Mouse (Mus musculus) liver, embryonic 13.5 days (tissue): ENCODE measurements around the gene Fam49a. TPM values are rescaled to one million over a fixed set of nuclear protein-coding genes. Genes with fewer than 3 reads are reported as not detected.
"Not testable (repeated sequence)": the region's sequence is repeated elsewhere in the genome, so short reads cannot be mapped to it uniquely, and the experiment has no call there.

ENCODE experiments used
- ATAC-seq: fragments of 200-750 bp; cut with Nextera tagmentation; 2 replicates; pipeline ENCODE4 v1.8.0; 2017; ENCODE audit warnings: low read depth, mild to moderate bottlenecking, moderate number of reproducible peaks, moderate library complexity
- DNase-seq: peaks from one replicate; pipeline ENCODE4 v3.0.0; 2022
- H3K27ac ChIP-seq: fragments of 300-500 bp; sonication (generic); 2 replicates; pipeline ENCODE4 v1.5.1; 2015; ENCODE audit warnings: moderate library complexity, mild to moderate bottlenecking, inconsistent platforms
- H3K27me3 ChIP-seq: fragments of 300-500 bp; sonication (generic); 2 replicates; pipeline ENCODE4 v1.6.1; 2015; ENCODE audit warnings: mild to moderate bottlenecking, inconsistent platforms
- H3K36me3 ChIP-seq: fragments of 300-500 bp; sonication (generic); 2 replicates; pipeline ENCODE4 v1.6.1; 2015; ENCODE audit warnings: mild to moderate bottlenecking, inconsistent platforms
- H3K4me1 ChIP-seq: fragments of 300-500 bp; sonication (generic); replicated peaks from 2 replicates; pipeline ENCODE4 v1.6.1; 2015; ENCODE audit warnings: inconsistent platforms
- H3K4me2 ChIP-seq: fragments of 300-500 bp; sonication (generic); 2 replicates; pipeline ENCODE4 v1.6.1; 2015; ENCODE audit warnings: inconsistent platforms, mild to moderate bottlenecking, moderate library complexity
- H3K4me3 ChIP-seq: fragments of 300-500 bp; sonication (generic); replicated peaks from 2 replicates; pipeline ENCODE4 v1.5.1; 2015; ENCODE audit warnings: mild to moderate bottlenecking, inconsistent platforms
- H3K9ac ChIP-seq: fragments of 300-500 bp; sonication (generic); 2 replicates; pipeline ENCODE4 v1.6.1; 2015; ENCODE audit warnings: mild to moderate bottlenecking, inconsistent platforms
- H3K9me3 ChIP-seq: fragments of 300-500 bp; sonication (generic); replicated peaks from 2 replicates; pipeline ENCODE4 v1.6.1; 2016; ENCODE audit warnings: inconsistent platforms
- WGBS: fragments of 180-500 bp; shearing (Covaris S2); methylation state at CpG from one replicate; pipeline ENCODE4 v1.1.7; 2015; ENCODE audit not compliant: insufficient replicate concordance; 5-methylcytosine and 5-hydroxymethylcytosine counted together
- polyA plus RNA-seq: library from polyadenylated mRNA; unstranded; fragments of >200 nt; fragmentation: Nextera tagmentation; extraction: Ambion mirVana; gene quantifications from 2 replicates; pipeline ENCODE4 v1.2.1, GENCODE M21; 2015

Gene Fam49a
- polyA plus RNA-seq, 1 experiment from 2014 or later = 2.5 TPM

GRCm38 (mm10) chr12:12239502-12239901, 22.4 kb upstream of the Fam49a start:
- Histone ChIP-seq H3K36me3 (no peaks in the 10 kb centered on the region), H3K4me2 (no peak overlapping the region), H3K9ac (no peak overlapping the region), H3K9me3 (no peaks in the 10 kb centered on the region), H3K27me3 (no peaks in the 10 kb centered on the region), H3K27ac (no peak overlapping the region), H3K4me1 (no peaks in the 10 kb centered on the region), H3K4me3 (no peak overlapping the region)
- 44% methylated on average over 3 of the region's 3 CpGs for WGBS
- no peak for ATAC-seq
- no peak for DNase-seq

GRCm38 (mm10) chr12:12243148-12243547, 18.8 kb upstream of the Fam49a start:
- no peak overlapping the region for H3K9ac ChIP-seq
- H3K4me2 ChIP-seq = no peak overlapping the region
- no peaks in the 10 kb centered on the region for H3K4me1 ChIP-seq
- 70% methylated on average over 3 of the region's 3 CpGs for WGBS
- no peaks in the 10 kb centered on the region for H3K27me3 ChIP-seq
- DNase-seq (no peak), ATAC-seq (no peak)
- no peak overlapping the region for H3K4me3 ChIP-seq
- no peaks in the 10 kb centered on the region for H3K36me3 ChIP-seq
- H3K27ac ChIP-seq = no peak overlapping the region
- H3K9me3 ChIP-seq = no peaks in the 10 kb centered on the region

GRCm38 (mm10) chr12:12247023-12247422, 14.9 kb upstream of the Fam49a start:
- not testable (repeated sequence) for H3K27ac ChIP-seq, H3K9ac ChIP-seq, ATAC-seq, H3K36me3 ChIP-seq, H3K4me3 ChIP-seq, DNase-seq, H3K4me1 ChIP-seq, H3K4me2 ChIP-seq, H3K27me3 ChIP-seq, H3K9me3 ChIP-seq
- WGBS = 76% methylated on average over 4 of the region's 4 CpGs

DNA sequence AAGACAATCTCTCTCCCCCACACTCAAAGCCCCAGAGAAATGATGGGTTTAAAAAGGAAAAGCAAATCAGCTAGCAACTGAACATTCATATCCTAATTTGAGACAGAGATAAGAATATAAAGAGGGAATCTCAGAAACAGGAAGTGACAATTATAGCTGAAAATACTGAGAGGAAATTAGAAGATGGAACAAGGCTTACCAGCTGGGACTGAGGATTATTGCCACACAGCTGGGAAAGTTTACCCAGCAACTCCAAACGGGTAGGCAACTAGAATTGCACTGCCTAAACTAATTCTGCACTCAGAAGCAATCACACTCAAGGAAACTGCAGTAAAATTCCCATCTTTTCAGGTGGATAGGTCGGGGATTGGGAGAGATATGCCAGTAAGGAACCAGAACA, 12.4 kb upstream of the Fam49a start:
- Histone ChIP-seq H3K4me2 (no peak overlapping the region), H3K9ac (no peak overlapping the region), H3K36me3 (no peaks in the 10 kb centered on the region), H3K4me3 (no peak overlapping the region), H3K4me1 (no peaks in the 10 kb centered on the region), H3K9me3 (no peaks in the 10 kb centered on the region), H3K27me3 (no peaks in the 10 kb centered on the region), H3K27ac (no peak overlapping the region)
- ATAC-seq (no peak), DNase-seq (no peak)
- 30% methylated on average over 2 of the region's 2 CpGs for WGBS

GRCm38 (mm10) chr12:12253526-12253925, 8.4 kb upstream of the Fam49a start:
- H3K4me2 ChIP-seq = no peak overlapping the region
- H3K4me1 ChIP-seq = no peaks in the 10 kb centered on the region
- 53% methylated on average over 5 of the region's 5 CpGs for WGBS
- H3K27me3 ChIP-seq = no peaks in the 10 kb centered on the region
- ATAC-seq (no peak), DNase-seq (no peak)
- no peaks in the 10 kb centered on the region for H3K9me3 ChIP-seq
- no peak overlapping the region for H3K27ac ChIP-seq
- no peaks in the 10 kb centered on the region for H3K36me3 ChIP-seq
- no peak overlapping the region for H3K9ac ChIP-seq
- H3K4me3 ChIP-seq = no peak overlapping the region

- no peak overlapping the region for H3K4me3 ChIP-seq
Observed at GRCm38 (mm10) chr12:12254139-12254538, 7.8 kb upstream of the Fam49a start.

DNA sequence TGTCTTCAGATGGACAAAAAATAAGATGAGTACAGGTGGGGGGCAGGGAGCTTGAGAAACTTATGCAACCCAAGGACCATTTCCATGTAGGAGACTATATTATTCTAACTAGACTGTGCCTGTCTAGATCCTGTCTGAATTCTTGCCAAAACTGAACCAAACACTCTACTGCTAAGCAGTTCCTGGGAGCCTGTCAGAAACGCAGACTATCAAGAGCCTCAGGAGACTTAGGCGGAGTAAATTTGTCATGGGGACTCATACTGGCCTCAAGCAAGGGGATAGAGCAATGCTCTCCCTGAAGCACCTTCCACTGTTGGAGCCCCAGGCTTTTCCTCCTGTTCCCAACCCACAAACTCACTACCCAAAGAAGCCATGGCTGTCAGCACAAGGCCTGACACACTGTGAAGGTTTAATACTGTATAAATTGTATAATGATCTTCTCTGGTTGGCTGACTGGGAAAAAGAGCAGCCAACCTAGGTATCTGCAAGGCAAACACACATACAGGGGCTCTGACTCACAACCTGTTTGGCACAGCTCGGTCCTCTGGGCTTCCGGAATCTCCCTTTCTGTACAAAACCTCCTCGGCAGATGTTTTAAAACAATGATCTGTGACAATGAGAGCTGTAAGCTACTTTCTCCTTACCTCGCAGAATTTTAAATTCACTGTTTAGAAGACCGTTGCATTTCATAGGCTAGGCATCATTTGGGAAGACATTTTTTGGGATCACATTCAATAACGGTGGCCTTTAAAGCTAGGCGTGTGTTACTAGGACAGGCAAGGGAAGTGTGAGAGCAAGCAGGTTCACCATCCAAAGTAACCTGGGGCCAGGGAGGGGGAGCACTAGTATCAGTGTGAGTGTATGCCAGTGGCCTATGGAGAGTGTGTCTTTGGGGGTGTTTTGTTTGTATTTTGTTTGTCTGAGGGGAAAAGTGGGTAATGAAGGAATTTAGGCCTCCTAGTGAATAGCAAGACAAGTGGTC, 669 bp upstream of the Fam49a start:
- peaks cover 12% of the 10 kb centered on the region; the same call in 1 of the 2 replicates for H3K27me3 ChIP-seq
- H3K27ac ChIP-seq = no peak overlapping the region
- H3K36me3 ChIP-seq = no peaks in the 10 kb centered on the region
- ATAC-seq = no peak
- DNase-seq = no peak
- no peaks in the 10 kb centered on the region for H3K9me3 ChIP-seq
- 65% methylated on average over 9 of the region's 9 CpGs for WGBS
- H3K4me1 ChIP-seq = peaks cover 8% of the 10 kb centered on the region; the same call in 1 of the 2 replicates
- H3K4me3 ChIP-seq = no peak overlapping the region
- H3K4me2 ChIP-seq = peak overlapping the region; percentile 65; the same call in 1 of the 2 replicates
- no peak overlapping the region for H3K9ac ChIP-seq

More at GRCm38 (mm10) chr12:12254139-12254538, 7.8 kb upstream of the Fam49a start:
- no peak overlapping the region for H3K27ac ChIP-seq
- H3K9ac ChIP-seq = no peak overlapping the region
- no peaks in the 10 kb centered on the region for H3K4me1 ChIP-seq
- no peaks in the 10 kb centered on the region for H3K27me3 ChIP-seq
- WGBS = 55% methylated on average over 4 of the region's 4 CpGs
- H3K36me3 ChIP-seq = no peaks in the 10 kb centered on the region
- no peak for DNase-seq
- H3K9me3 ChIP-seq = no peaks in the 10 kb centered on the region
- no peak for ATAC-seq
- no peak overlapping the region for H3K4me2 ChIP-seq

DNA sequence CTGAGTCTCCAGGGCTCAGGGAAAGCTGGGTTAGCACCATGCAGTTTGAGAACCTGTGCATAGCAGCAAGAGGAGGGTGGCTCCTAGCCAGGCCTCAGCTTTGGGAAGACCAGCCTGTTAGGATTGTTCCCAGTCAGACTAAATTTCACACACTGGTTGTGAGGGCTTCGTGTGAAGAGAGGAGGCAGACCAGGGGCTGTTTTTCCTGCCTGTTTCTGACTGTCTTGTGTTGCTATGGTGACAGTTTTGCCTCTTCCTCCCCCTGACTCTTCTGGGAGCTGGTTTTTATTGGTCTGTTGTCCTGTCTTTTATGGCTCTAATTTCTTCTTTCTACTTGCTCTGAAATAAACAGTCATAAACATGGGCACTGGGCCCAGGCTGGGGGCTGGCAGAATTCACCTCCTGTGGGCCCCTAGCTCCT, 1.4 kb downstream of the Fam49a start:
- Histone ChIP-seq H3K4me2 (peak overlapping the region; percentile 65; the same call in 1 of the 2 replicates), H3K36me3 (no peaks in the 10 kb centered on the region), H3K27me3 (peaks cover 12% of the 10 kb centered on the region; the same call in 1 of the 2 replicates), H3K4me1 (peaks cover 8% of the 10 kb centered on the region; the same call in 1 of the 2 replicates), H3K9me3 (no peaks in the 10 kb centered on the region), H3K27ac (no peak overlapping the region), H3K9ac (no peak overlapping the region), H3K4me3 (no peak overlapping the region)
- DNase-seq (no peak), ATAC-seq (0 out of 2 replicates have a peak, but pooled peaks have one; percentile 9)
- 20% methylated on average over 1 of the region's 1 CpGs for WGBS

DNA sequence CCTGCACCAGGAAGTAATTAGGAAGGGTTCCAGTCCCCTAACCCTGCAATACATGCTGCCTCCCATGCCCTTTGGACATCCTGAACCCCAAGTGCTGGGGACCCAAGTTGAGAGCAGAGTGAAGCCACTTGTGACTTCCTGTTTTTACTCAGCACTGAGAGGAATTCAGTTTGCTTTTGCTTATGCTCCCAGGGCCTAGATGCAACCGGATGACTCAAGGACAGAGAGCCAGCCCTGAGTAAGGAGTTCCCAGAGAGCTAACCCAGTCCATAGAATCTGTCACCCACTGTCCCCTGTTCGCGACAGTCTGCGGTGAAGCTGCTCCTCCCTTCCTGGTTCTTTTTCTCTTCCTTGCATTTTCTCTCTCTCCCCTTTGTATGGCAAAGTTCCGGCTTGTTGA, 2.2 kb downstream of the Fam49a start:
- WGBS = 37% methylated on average over 5 of the region's 5 CpGs
- H3K9ac ChIP-seq = no peak overlapping the region
- H3K4me1 ChIP-seq = peaks cover 8% of the 10 kb centered on the region; the same call in 1 of the 2 replicates
- H3K27ac ChIP-seq = no peak overlapping the region
- no peaks in the 10 kb centered on the region for H3K9me3 ChIP-seq
- H3K36me3 ChIP-seq = no peaks in the 10 kb centered on the region
- DNase-seq = no peak
- no peak for ATAC-seq
- no peak overlapping the region for H3K4me3 ChIP-seq
- H3K27me3 ChIP-seq = peaks cover 12% of the 10 kb centered on the region; the same call in 1 of the 2 replicates
- H3K4me2 ChIP-seq = no peak overlapping the region

DNA sequence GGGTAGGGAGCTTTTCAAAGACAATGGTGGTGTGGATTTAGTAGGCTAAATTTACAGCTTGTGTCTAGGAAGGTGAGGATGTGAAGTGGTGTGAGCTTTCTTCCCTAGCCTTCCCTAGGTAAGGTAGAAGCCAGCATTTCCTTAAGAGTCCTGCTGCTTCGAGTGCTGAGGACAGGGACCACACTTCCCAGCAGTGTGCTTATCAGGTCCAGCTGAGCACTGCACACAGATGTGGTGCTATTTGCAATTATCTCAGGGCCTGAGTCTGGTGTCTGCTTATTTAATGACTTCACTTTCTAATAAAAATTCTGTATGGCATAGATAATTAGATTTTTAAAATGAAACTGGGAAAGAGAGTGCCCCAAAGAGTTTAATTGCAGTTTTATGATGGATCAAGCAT, 4.6 kb downstream of the Fam49a start:
- H3K4me1 ChIP-seq = peaks cover 13% of the 10 kb centered on the region; the same call in 1 of the 2 replicates
- H3K9ac ChIP-seq = no peak overlapping the region
- no peak overlapping the region for H3K27ac ChIP-seq
- no peak for ATAC-seq
- no peak overlapping the region for H3K4me2 ChIP-seq
- no peak for DNase-seq
- H3K4me3 ChIP-seq = no peak overlapping the region
- peaks cover 12% of the 10 kb centered on the region; the same call in 1 of the 2 replicates for H3K27me3 ChIP-seq
- whole genome bisulfite sequencing = 29% methylated on average over 1 of the region's 1 CpGs
- H3K9me3 ChIP-seq = no peaks in the 10 kb centered on the region
- no peaks in the 10 kb centered on the region for H3K36me3 ChIP-seq

- 33% methylated on average over 3 of the region's 3 CpGs for WGBS
- Histone ChIP-seq H3K9ac (no peak overlapping the region), H3K9me3 (no peaks in the 10 kb centered on the region), H3K4me2 (no peak overlapping the region), H3K4me1 (0 out of 2 replicates have a peak, but pooled peaks cover 9% of the 10 kb centered on the region), H3K27me3 (no peaks in the 10 kb centered on the region), H3K4me3 (no peak overlapping the region), H3K27ac (no peak overlapping the region), H3K36me3 (no peaks in the 10 kb centered on the region)
- no peak for DNase-seq
- ATAC-seq = no peak
Observed at GRCm38 (mm10) chr12:12270495-12270894, 8.6 kb downstream of the Fam49a start.
